Mouse (Mus musculus) midbrain, embryonic 12.5 days (tissue): ENCODE measurements around the gene Poldip3. TPM values are rescaled to one million over a fixed set of nuclear protein-coding genes. Genes with fewer than 3 reads are reported as not detected.

Experiments used
- ATAC-seq: fragments of 200-750 bp; cut with Nextera tagmentation; 2 replicates; pipeline ENCODE4 v1.8.0; 2017; ENCODE audit warnings: low read depth, moderate TSS enrichment, moderate library complexity; ENCODE audit not compliant: low FRiP score
- H3K27ac ChIP-seq: fragments of 300-500 bp; sonication (generic); replicated peaks from 2 replicates; pipeline ENCODE4 v1.5.1; 2016; ENCODE audit warnings: mild to moderate bottlenecking
- H3K27me3 ChIP-seq: fragments of 300-500 bp; sonication (generic); 2 replicates; pipeline ENCODE4 v1.6.1; 2016; ENCODE audit warnings: mild to moderate bottlenecking
- H3K36me3 ChIP-seq: fragments of 300-500 bp; sonication (generic); 2 replicates; pipeline ENCODE4 v1.6.1; 2016
- H3K4me1 ChIP-seq: fragments of 300-500 bp; sonication (generic); 2 replicates; pipeline ENCODE4 v1.6.1; 2016
- H3K4me2 ChIP-seq: fragments of 300-500 bp; sonication (generic); replicated peaks from 2 replicates; pipeline ENCODE4 v1.6.1; 2016; ENCODE audit warnings: mild to moderate bottlenecking, moderate library complexity
- H3K4me3 ChIP-seq: fragments of 300-500 bp; sonication (generic); 2 replicates; pipeline ENCODE4 v1.5.1; 2016; ENCODE audit warnings: mild to moderate bottlenecking
- H3K9ac ChIP-seq: fragments of 300-500 bp; sonication (generic); replicated peaks from 2 replicates; pipeline ENCODE4 v1.6.1; 2016; ENCODE audit warnings: mild to moderate bottlenecking, moderate library complexity
- H3K9me3 ChIP-seq: fragments of 300-500 bp; sonication (generic); 2 replicates; pipeline ENCODE4 v1.6.1; 2016; ENCODE audit warnings: mild to moderate bottlenecking
- WGBS: fragments of 180-500 bp; shearing (Covaris S2); methylation state at CpG from one replicate; pipeline ENCODE4 v1.1.7; 2016; 5-methylcytosine and 5-hydroxymethylcytosine counted together
- polyA plus RNA-seq: library from polyadenylated mRNA; unstranded; fragments of >200 nt; fragmentation: Nextera tagmentation; extraction: Ambion mirVana; gene quantifications from 2 replicates; pipeline ENCODE4 v1.2.1, GENCODE M21; 2016

Poldip3 gene
- polyA plus RNA-seq, 1 experiment from 2014 or later, result 183 TPM

DNA sequence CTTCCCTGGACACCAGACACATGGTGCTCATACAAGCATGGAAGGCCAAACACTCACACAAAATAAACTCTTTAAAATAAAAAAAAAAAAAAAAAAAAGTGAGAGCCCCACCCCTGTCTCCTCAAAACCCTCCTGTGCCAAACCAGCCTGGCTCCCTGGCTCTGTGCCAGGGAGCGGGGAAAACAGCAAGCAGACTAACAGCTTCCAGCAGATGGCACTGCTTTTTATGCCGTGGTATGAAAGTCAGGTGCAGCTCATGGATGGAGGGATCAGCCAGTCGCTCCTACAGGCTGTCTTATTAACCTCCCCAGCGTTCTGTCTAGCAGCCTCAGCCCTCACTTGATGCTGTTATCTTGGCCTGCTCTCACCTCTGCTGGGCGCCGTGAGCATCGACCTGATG lies 30.8 kb downstream of the Poldip3 start:
- peaks cover 25% of the 10 kb centered on the region for H3K4me1 ChIP-seq
- WGBS, result 78% methylated on average over 7 of the region's 7 CpGs

DNA sequence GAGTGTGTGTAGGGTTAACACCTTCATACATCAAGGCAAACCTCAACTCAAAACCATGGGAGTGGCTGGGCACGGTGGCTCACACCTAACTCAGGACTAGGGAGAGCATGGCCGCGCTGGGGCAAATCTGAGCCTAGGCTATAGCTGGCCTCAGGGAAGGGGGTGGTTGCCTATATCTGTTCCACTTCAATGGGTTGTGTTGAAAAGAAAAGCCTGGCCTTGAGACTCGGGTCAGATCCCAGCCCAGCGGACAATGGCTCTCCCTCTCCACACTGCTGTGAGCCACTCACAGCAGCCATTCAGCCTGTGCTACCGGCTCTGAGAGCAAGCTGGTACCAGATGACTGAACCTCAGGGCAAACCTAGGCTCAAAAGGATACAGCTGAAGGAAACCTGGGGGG lies 34.1 kb downstream of the Poldip3 start:
- H3K9ac ChIP-seq, result no peak overlapping the region
- H3K27ac ChIP-seq, result no peak overlapping the region
- WGBS, result 30% methylated on average over 6 of the region's 6 CpGs
- H3K4me2 ChIP-seq, result no peak overlapping the region
- no peaks in the 10 kb centered on the region for H3K9me3 ChIP-seq
- H3K27me3 ChIP-seq, result 0 out of 2 replicates have a peak, but pooled peaks cover 2% of the 10 kb centered on the region
- H3K4me1 ChIP-seq, result peaks cover 26% of the 10 kb centered on the region
- H3K4me3 ChIP-seq, result no peak overlapping the region
- peaks cover 54% of the 10 kb centered on the region for H3K36me3 ChIP-seq
- ATAC-seq, result no peak

More for the DNA sequence above, 30.8 kb downstream of the Poldip3 start:
- ATAC-seq, result no peak
- no peaks in the 10 kb centered on the region for H3K9me3 ChIP-seq
- no peak overlapping the region for H3K9ac ChIP-seq
- H3K27ac ChIP-seq, result no peak overlapping the region
- H3K27me3 ChIP-seq, result no peaks in the 10 kb centered on the region
- H3K36me3 ChIP-seq, result peaks cover 56% of the 10 kb centered on the region
- no peak overlapping the region for H3K4me2 ChIP-seq
- no peak overlapping the region for H3K4me3 ChIP-seq

DNA sequence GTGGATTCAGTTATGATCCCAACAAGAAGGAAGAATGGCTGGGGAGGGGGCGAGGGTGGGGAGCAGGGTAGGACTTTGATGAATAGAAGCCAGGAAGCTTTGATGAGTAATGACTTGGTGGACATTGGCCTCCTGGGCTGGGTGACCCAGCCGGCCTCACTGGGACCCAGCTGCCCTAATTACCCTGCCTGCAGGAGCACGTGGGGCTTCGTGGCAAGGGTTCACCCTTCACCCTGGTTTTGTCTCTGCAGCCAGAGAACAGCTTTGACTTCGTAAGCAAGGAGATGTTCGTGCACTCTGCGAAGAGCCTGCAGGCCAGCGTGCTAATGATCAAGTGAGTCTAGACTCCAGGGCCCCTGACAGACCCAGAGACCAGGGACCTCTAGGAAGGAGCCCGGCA lies 35.1 kb downstream of the Poldip3 start:
- peaks cover 26% of the 10 kb centered on the region for H3K4me1 ChIP-seq
- H3K9ac ChIP-seq, result no peak overlapping the region
- no peak overlapping the region for H3K4me3 ChIP-seq
- no peak overlapping the region for H3K4me2 ChIP-seq
- no peak for ATAC-seq
- H3K27ac ChIP-seq, result peak overlapping the region; percentile 54
- H3K27me3 ChIP-seq, result 0 out of 2 replicates have a peak, but pooled peaks cover 2% of the 10 kb centered on the region
- WGBS, result 79% methylated on average over 9 of the region's 9 CpGs
- H3K36me3 ChIP-seq, result peaks cover 46% of the 10 kb centered on the region
- H3K9me3 ChIP-seq, result no peaks in the 10 kb centered on the region

DNA sequence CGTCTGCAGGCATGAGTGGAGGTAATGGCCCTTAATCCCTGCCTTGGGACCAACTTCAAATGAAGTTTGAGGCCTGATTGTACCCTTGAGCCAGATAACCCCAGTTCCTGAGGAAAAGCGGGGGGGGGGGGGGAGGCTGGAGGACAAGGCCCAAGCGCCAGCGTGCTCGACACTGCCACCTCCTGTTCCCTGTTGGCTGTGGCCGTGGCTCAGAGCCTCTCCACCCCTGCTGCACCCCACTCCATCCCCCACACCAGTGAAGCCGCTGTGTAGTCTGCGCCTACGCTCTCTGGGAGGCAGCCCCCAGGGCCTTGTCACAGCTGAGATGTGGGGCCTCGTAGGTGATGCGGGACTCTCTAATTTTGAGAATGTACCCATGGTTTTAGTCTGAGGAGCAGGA lies 36.3 kb downstream of the Poldip3 start:
- no peak overlapping the region for H3K27ac ChIP-seq
- peaks cover 24% of the 10 kb centered on the region for H3K4me1 ChIP-seq
- 0 out of 2 replicates have a peak, but pooled peaks cover 2% of the 10 kb centered on the region for H3K27me3 ChIP-seq
- H3K4me2 ChIP-seq, result no peak overlapping the region
- ATAC-seq, result peak; percentile 70; the same call in 1 of the 2 replicates
- H3K4me3 ChIP-seq, result no peak overlapping the region
- H3K36me3 ChIP-seq, result peaks cover 34% of the 10 kb centered on the region
- H3K9ac ChIP-seq, result no peak overlapping the region
- H3K9me3 ChIP-seq, result no peaks in the 10 kb centered on the region
- 12% methylated on average over 10 of the region's 11 CpGs for whole genome bisulfite sequencing

DNA sequence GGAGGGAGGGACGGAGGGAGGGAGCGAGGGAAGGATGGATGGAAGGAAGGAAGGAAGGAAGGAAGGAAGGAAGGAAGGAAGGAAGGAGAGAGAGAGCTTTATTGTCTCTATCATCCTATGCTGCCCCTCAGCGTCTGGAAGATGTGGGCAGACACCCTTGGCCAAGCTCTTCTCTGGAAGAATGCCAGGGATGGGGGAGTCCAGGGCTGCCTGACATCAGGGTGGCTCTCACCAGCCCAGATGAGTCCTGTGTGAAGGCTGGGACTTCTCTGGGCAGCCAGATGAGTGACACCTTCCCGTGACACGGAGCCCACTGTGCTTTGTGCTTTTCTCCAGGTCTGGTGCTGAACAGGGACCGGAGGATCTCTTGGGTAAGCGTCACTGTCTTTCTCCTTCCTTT lies 37.3 kb downstream of the Poldip3 start:
- no peak overlapping the region for H3K9ac ChIP-seq
- no peaks in the 10 kb centered on the region for H3K9me3 ChIP-seq
- H3K36me3 ChIP-seq, result peaks cover 24% of the 10 kb centered on the region
- no peak overlapping the region for H3K27ac ChIP-seq
- no peak overlapping the region for H3K4me3 ChIP-seq
- no peak overlapping the region for H3K4me2 ChIP-seq
- no peak for ATAC-seq
- 93% methylated on average over 7 of the region's 7 CpGs for WGBS
- H3K27me3 ChIP-seq, result 0 out of 2 replicates have a peak, but pooled peaks cover 2% of the 10 kb centered on the region
- peaks cover 28% of the 10 kb centered on the region for H3K4me1 ChIP-seq

DNA sequence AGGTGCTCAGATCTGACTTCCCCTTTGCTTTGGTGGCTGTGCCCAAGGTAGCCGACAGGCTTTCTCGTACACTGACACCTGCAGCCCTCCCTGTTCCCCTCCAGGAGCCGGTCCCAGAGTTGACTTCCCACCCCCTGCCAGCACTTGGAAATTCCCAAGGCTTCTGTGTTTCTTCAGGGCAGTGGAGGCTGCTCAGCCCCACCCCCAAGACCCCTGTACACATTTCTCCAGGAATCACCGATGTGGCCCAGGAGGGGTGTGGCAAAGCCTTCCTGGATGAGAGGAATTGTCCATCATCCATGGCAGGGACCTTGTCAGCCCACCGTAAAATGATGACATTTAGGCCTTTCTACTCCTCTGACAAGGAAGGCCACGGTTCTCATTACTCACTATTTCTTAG lies 37.9 kb downstream of the Poldip3 start:
- 59% methylated on average over 6 of the region's 6 CpGs for WGBS
- no peak for ATAC-seq

DNA sequence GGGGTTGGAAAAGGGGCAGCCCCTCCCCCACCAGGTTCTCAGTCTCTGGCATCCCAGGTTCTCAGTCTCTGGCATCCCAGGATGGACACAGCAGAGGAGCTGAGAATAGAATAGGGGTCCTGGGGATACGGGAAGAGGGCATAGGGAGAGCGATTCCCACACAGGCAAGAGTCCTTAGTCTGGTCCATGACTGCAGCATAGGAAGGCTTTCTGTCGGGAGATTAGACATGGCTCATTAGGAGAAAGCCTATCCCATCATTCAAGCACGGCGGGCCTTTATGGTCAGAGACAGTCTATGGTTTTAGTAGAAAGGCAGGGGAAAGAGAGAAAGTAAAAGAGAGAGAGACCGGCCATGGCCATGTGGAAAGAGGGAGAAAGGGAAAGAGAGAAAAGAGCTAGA lies 41.4 kb downstream of the Poldip3 start:
- Histone ChIP-seq H3K4me3 (no peak overlapping the region), H3K9me3 (no peaks in the 10 kb centered on the region), H3K27ac (no peak overlapping the region), H3K4me1 (peaks cover 15% of the 10 kb centered on the region), H3K36me3 (no peaks in the 10 kb centered on the region), H3K4me2 (no peak overlapping the region), H3K9ac (no peak overlapping the region), H3K27me3 (peaks cover 2% of the 10 kb centered on the region; the same call in 1 of the 2 replicates)
- 0 out of 2 replicates have a peak, but pooled peaks have one; percentile 52 for ATAC-seq
- WGBS, result 27% methylated on average over 6 of the region's 6 CpGs

More for the DNA sequence above, 37.9 kb downstream of the Poldip3 start:
- Histone ChIP-seq H3K9ac (no peak overlapping the region), H3K4me1 (peaks cover 31% of the 10 kb centered on the region), H3K4me2 (no peak overlapping the region), H3K27me3 (0 out of 2 replicates have a peak, but pooled peaks cover 2% of the 10 kb centered on the region), H3K27ac (no peak overlapping the region), H3K4me3 (no peak overlapping the region), H3K9me3 (no peaks in the 10 kb centered on the region), H3K36me3 (peaks cover 18% of the 10 kb centered on the region)

DNA sequence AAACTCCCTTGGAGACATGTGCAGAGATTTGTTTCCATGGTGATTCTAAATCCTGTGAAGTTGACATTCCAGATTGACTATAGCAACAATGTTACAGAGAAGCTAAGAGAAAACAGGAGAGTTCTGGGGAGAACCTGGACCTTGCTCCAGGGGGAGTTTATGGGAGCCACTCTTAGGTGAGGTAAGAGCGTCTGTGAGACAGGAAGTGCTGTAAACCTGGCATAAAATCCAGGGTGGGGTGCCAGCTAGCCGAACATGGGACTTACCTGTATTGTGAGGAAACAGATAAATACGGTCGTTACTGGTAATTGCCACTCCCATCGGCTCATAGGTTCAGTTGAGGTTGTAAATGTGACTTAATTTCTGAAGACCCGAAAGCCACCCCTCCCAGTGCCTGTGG lies 42.8 kb downstream of the Poldip3 start:
- WGBS, result 87% methylated on average over 6 of the region's 6 CpGs
- Histone ChIP-seq H3K27me3 (peaks cover 9% of the 10 kb centered on the region), H3K4me2 (no peak overlapping the region), H3K9me3 (no peaks in the 10 kb centered on the region), H3K4me3 (no peak overlapping the region), H3K36me3 (no peaks in the 10 kb centered on the region), H3K9ac (no peak overlapping the region), H3K27ac (no peak overlapping the region), H3K4me1 (peaks cover 13% of the 10 kb centered on the region; the same call in 1 of the 2 replicates)
- ATAC-seq, result no peak

DNA sequence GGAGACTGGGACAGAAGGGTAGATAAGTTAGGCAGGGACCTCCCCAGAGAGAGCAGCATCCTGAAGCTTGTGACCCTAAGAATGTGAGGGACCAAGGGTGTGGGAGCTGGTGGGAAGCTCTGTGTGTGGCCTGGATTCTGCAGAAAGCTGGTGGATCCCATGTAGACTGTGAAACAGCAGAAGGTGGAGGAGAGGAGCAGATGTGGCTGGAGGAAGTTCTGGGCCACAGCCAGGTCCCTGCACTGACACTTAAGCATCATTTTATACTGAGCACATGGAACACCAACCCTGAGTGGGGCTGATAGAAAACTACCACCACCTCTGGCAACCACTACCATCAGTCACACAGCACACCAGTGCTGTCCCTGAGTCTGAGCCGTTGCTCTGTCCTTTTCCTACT lies 46.1 kb downstream of the Poldip3 start:
- ATAC-seq, result no peak
- no peaks in the 10 kb centered on the region for H3K9me3 ChIP-seq
- peaks cover 26% of the 10 kb centered on the region for H3K27me3 ChIP-seq
- H3K4me2 ChIP-seq, result no peak overlapping the region
- no peak overlapping the region for H3K4me3 ChIP-seq
- WGBS, result 80% methylated on average over 1 of the region's 1 CpGs
- peaks cover 25% of the 10 kb centered on the region for H3K4me1 ChIP-seq
- H3K9ac ChIP-seq, result no peak overlapping the region
- H3K27ac ChIP-seq, result no peak overlapping the region
- H3K36me3 ChIP-seq, result no peaks in the 10 kb centered on the region

DNA sequence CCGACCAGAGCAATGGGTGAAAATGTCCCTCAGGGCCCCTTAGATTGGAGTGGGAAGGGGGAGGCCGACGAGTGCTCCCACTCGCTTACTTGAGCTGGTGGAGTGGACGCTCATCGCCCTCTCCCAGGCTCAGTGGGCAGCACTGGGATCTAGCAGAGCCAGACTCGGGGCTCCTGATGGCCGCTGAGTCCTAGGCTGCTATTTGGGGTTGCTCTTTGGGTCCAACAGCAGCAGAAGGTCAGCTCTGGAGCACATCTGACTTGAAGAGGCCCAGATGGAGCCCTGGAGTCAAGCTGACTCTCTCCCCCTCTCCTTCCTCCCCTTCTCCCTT lies 48.9 kb downstream of the Poldip3 start:
- Histone ChIP-seq H3K36me3 (no peaks in the 10 kb centered on the region), H3K9ac (peak overlapping the region; percentile 65), H3K4me3 (peak overlapping the region; percentile 43), H3K27me3 (peaks cover 32% of the 10 kb centered on the region), H3K4me1 (peaks cover 18% of the 10 kb centered on the region), H3K4me2 (peak overlapping the region; percentile 74), H3K27ac (no peak overlapping the region), H3K9me3 (no peaks in the 10 kb centered on the region)
- under 1% methylated on average over 8 of the region's 8 CpGs for WGBS
- peak; percentile 65 for ATAC-seq

DNA sequence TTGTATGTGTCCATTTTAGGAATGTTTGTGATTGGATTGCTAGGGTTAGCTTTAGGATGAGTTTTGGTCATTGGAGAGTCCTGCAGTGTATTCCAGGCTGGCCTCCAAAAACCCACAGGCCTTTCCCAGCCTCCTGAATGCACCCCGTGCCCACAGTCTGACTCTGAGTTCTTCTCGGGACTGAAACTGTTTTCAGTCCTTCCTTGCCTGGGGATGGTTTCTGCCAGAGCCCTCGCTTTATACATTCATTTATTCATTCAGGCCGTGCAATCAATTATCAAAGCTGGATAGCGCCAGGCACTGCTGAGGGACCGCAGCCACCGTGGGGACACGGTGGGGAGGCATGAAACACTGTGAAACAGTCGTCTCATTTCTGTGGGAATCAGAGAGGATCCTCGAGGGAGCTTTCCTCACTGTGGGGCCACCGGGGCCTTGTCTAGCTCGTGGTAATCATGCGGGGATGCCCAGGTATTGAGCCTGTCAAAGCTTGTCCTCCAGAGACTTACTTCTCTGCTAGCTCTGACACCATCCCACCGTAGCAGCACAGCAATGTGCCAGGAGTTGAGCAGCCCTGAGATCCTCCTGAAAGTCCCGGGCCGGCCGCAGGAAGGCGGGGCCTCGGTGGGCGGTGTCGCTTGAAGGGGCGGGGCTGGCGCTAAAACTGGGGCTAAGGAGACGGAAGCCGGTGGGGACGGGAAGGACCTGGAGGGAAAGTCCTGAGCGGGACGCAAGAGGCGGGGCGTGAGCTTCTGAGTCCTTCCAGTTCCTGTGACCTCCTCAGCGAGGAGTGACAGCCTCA lies 49.5 kb downstream of the Poldip3 start:
- Histone ChIP-seq H3K36me3 (no peaks in the 10 kb centered on the region), H3K9ac (peak overlapping the region; percentile 65), H3K27me3 (peaks cover 32% of the 10 kb centered on the region), H3K27ac (no peak overlapping the region), H3K4me2 (peak overlapping the region; percentile 74), H3K9me3 (no peaks in the 10 kb centered on the region), H3K4me1 (peaks cover 18% of the 10 kb centered on the region), H3K4me3 (peak overlapping the region; percentile 43)
- WGBS, result under 1% methylated on average over 31 of the region's 31 CpGs
- ATAC-seq, result peak; percentile 89

DNA sequence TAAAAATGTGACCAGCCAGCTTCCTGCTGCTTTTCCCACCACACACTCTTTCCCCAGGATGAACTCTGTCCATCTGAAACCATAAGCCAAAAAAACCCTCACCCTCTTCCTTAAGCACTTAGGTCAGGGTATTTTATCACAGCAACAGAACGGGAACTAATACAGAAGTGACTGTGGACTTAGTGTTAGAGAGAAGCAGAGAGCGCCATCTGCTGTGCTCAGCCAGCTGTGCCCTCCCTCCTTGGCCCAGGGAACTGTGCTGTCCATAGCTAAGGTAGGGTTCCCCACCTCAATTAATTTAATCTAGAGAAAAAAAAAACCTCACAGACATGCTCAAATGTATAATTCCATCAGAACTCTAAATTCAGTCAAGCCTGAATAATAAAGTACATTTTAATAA lies 53.2 kb downstream of the Poldip3 start:
- 53% methylated on average over 2 of the region's 2 CpGs for WGBS
- Histone ChIP-seq H3K27ac (no peak overlapping the region), H3K9ac (no peak overlapping the region), H3K4me3 (no peak overlapping the region), H3K36me3 (no peaks in the 10 kb centered on the region), H3K4me1 (peaks cover 18% of the 10 kb centered on the region), H3K4me2 (no peak overlapping the region), H3K9me3 (no peaks in the 10 kb centered on the region), H3K27me3 (peaks cover 22% of the 10 kb centered on the region)
- no peak for ATAC-seq
